Mouse (Mus musculus): Measurements from ENCODE around the gene Txndc5. TPM values are rescaled to one million over a fixed set of nuclear protein-coding genes. Genes with fewer than 3 reads are reported as not detected.

The Txndc5 gene
- polyA plus RNA-seq (2012; rRNA removed) (29.1 and 31.2 TPM in 2 replicates), polyA plus RNA-seq (2014; fragmentation: Nextera tagmentation; extraction: Ambion mirVana) (66.8 and 67.8 TPM in 2 replicates)

- TF ChIP-seq EP300 (IDR thresholded peaks at IDR 0.05; ENCODE audit: low read depth): no peak
- no peak for TF ChIP-seq CTCF (IDR thresholded peaks at IDR 0.05; ENCODE audit: low read depth)
- Histone ChIP-seq H3K36me3 (replicated peaks; ENCODE audit: control insufficient read depth, insufficient read depth, low read depth) (no peaks in the 10 kb centered on the region), H3K27ac (peak within 1 kb of the TSS; percentile 25), H3K4me2 (ENCODE audit: low read depth) (peak within 1 kb of the TSS; percentile 100), H3K9me3 (ENCODE audit: control insufficient read depth, low read length) (no peaks in the 10 kb centered on the region), H3K4me3 (ENCODE audit: insufficient read depth in 1 of 2, low read depth in 2 of 2, low read length in 2 of 2) (peak within 1 kb of the TSS; percentile 82 to 91), H3K9ac (replicated peaks) (peak within 1 kb of the TSS; percentile 83), H3K27me3 (ENCODE audit: control insufficient read depth, insufficient read depth, low read length) (no peaks in the 10 kb centered on the region), H3K4me1 (replicated peaks; ENCODE audit: control insufficient read depth in 2 of 2, insufficient read depth in 2 of 2, low read length in 1 of 2) (peaks cover 5 to 20% of the 10 kb centered on the region in 2 experiments; a peak in 3 of 4 replicates)
- DNase-seq (ENCODE audit: low read depth in 3 of 3, low spot score in 3 of 3): no peak
- ATAC-seq (ENCODE audit: insufficient read depth): no peak
- WGBS (ENCODE audit: insufficient replicate concordance): 48% methylated on average over 9 of the region's 9 CpGs
Measured at GRCm38 (mm10) chr13:38528687-38529294, at the start of gene Txndc5. Gene Txndc5, minus strand, starts transcription at chr13:38528824.

GRCm38 (mm10) chr13:38574668-38575067, 46.0 kb upstream of the Txndc5 start:
- Histone ChIP-seq H3K4me1 (replicated peaks; ENCODE audit: control insufficient read depth in 2 of 2, insufficient read depth in 2 of 2, low read length in 1 of 2) (no peaks in the 10 kb centered on the region), H3K9ac (replicated peaks) (no peak overlapping the region), H3K4me3 (ENCODE audit: insufficient read depth in 1 of 2, low read depth in 2 of 2, low read length in 2 of 2) (no peak overlapping the region), H3K27ac (no peak overlapping the region), H3K36me3 (replicated peaks; ENCODE audit: control insufficient read depth, insufficient read depth, low read depth) (no peaks in the 10 kb centered on the region), H3K9me3 (ENCODE audit: control insufficient read depth, low read length) (no peaks in the 10 kb centered on the region), H3K4me2 (ENCODE audit: low read depth) (no peak overlapping the region), H3K27me3 (ENCODE audit: control insufficient read depth, insufficient read depth, low read length) (peaks cover 2% of the 10 kb centered on the region; the same call in 1 of the 2 replicates)
- no peak for ATAC-seq (ENCODE audit: insufficient read depth)
- 34% methylated on average over 3 of the region's 3 CpGs for WGBS (ENCODE audit: insufficient replicate concordance)
- DNase-seq (ENCODE audit: low read depth in 3 of 3, low spot score in 3 of 3): no peak
- TF ChIP-seq CTCF (IDR thresholded peaks at IDR 0.05; ENCODE audit: low read depth) (no peak), EP300 (IDR thresholded peaks at IDR 0.05; ENCODE audit: low read depth) (no peak)

GRCm38 (mm10) chr13:38573281-38573680, 44.7 kb upstream of the Txndc5 start:
- no peak overlapping the region for H3K27ac ChIP-seq
- H3K36me3 ChIP-seq (replicated peaks; ENCODE audit: control insufficient read depth, insufficient read depth, low read depth): no peaks in the 10 kb centered on the region
- 67% methylated on average over 1 of the region's 1 CpGs for WGBS (ENCODE audit: insufficient replicate concordance)
- H3K4me3 ChIP-seq (ENCODE audit: insufficient read depth in 1 of 2, low read depth in 2 of 2, low read length in 2 of 2): no peak overlapping the region
- no peaks in the 10 kb centered on the region for H3K27me3 ChIP-seq (ENCODE audit: control insufficient read depth, insufficient read depth, low read length)
- no peaks in the 10 kb centered on the region for H3K9me3 ChIP-seq (ENCODE audit: control insufficient read depth, low read length)
- no peak for TF ChIP-seq CTCF (IDR thresholded peaks at IDR 0.05; ENCODE audit: low read depth)
- no peak for TF ChIP-seq EP300 (IDR thresholded peaks at IDR 0.05; ENCODE audit: low read depth)
- DNase-seq (ENCODE audit: low read depth in 3 of 3, low spot score in 3 of 3) (no peak), ATAC-seq (ENCODE audit: insufficient read depth) (no peak)
- no peak overlapping the region for H3K9ac ChIP-seq (replicated peaks)
- H3K4me2 ChIP-seq (ENCODE audit: low read depth): no peak overlapping the region
- H3K4me1 ChIP-seq (replicated peaks; ENCODE audit: control insufficient read depth in 2 of 2, insufficient read depth in 2 of 2, low read length in 1 of 2): no peaks in the 10 kb centered on the region

- no peak for TF ChIP-seq CTCF (IDR thresholded peaks at IDR 0.05; ENCODE audit: low read depth)
- no peak for TF ChIP-seq EP300 (IDR thresholded peaks at IDR 0.05; ENCODE audit: low read depth)
- no peaks in the 10 kb centered on the region for H3K36me3 ChIP-seq (replicated peaks; ENCODE audit: control insufficient read depth, insufficient read depth, low read depth)
- WGBS (ENCODE audit: insufficient replicate concordance): 63% methylated on average over 4 of the region's 4 CpGs
- no peaks in the 10 kb centered on the region for H3K27me3 ChIP-seq (ENCODE audit: control insufficient read depth, insufficient read depth, low read length)
- DNase-seq (ENCODE audit: low read depth in 3 of 3, low spot score in 3 of 3) (no peak), ATAC-seq (ENCODE audit: insufficient read depth) (no peak)
- H3K4me1 ChIP-seq (replicated peaks; ENCODE audit: control insufficient read depth in 2 of 2, insufficient read depth in 2 of 2, low read length in 1 of 2): no peaks in the 10 kb centered on the region
- H3K27ac ChIP-seq: no peak overlapping the region
- H3K4me2 ChIP-seq (ENCODE audit: low read depth): no peak overlapping the region
- no peak overlapping the region for H3K9ac ChIP-seq (replicated peaks)
- no peaks in the 10 kb centered on the region for H3K9me3 ChIP-seq (ENCODE audit: control insufficient read depth, low read length)
- H3K4me3 ChIP-seq (ENCODE audit: insufficient read depth in 1 of 2, low read depth in 2 of 2, low read length in 2 of 2): no peak overlapping the region
Measured at GRCm38 (mm10) chr13:38565245-38565644, 36.6 kb upstream of the Txndc5 start.

- H3K4me3 ChIP-seq (ENCODE audit: insufficient read depth in 1 of 2, low read depth in 2 of 2, low read length in 2 of 2): no peak overlapping the region
- peaks cover 0 to 2% of the 10 kb centered on the region in 2 experiments; a peak in 1 of 4 replicates for H3K4me1 ChIP-seq (replicated peaks; ENCODE audit: control insufficient read depth in 2 of 2, insufficient read depth in 2 of 2, low read length in 1 of 2)
- ATAC-seq (ENCODE audit: insufficient read depth) (no peak), DNase-seq (ENCODE audit: low read depth in 3 of 3, low spot score in 3 of 3) (no peak)
- WGBS (ENCODE audit: insufficient replicate concordance): 38% methylated on average over 11 of the region's 11 CpGs
- H3K4me2 ChIP-seq (ENCODE audit: low read depth): no peak overlapping the region
- no peaks in the 10 kb centered on the region for H3K27me3 ChIP-seq (ENCODE audit: control insufficient read depth, insufficient read depth, low read length)
- TF ChIP-seq EP300 (IDR thresholded peaks at IDR 0.05; ENCODE audit: low read depth) (no peak), CTCF (IDR thresholded peaks at IDR 0.05; ENCODE audit: low read depth) (no peak)
- no peaks in the 10 kb centered on the region for H3K9me3 ChIP-seq (ENCODE audit: control insufficient read depth, low read length)
- H3K27ac ChIP-seq: no peak overlapping the region
- no peaks in the 10 kb centered on the region for H3K36me3 ChIP-seq (replicated peaks; ENCODE audit: control insufficient read depth, insufficient read depth, low read depth)
- no peak overlapping the region for H3K9ac ChIP-seq (replicated peaks)
Measured at GRCm38 (mm10) chr13:38554611-38555010, 26.0 kb upstream of the Txndc5 start.
